Mouse (Mus musculus): ENCODE measurements around the gene Hmgb1. TPM values are rescaled to one million over a fixed set of nuclear protein-coding genes. Genes with fewer than 3 reads are reported as not detected.

Hmgb1 gene
- polyA plus RNA-seq, 1 experiment from 2014 or later: 1,034 TPM

- Histone ChIP-seq H3K9me3 (replicated peaks) (no peaks in the 10 kb centered on the region), H3K9ac (peak overlapping the region; percentile 50), H3K36me3 (peaks cover 11% of the 10 kb centered on the region), H3K4me1 (peaks cover 14% of the 10 kb centered on the region), H3K4me2 (replicated peaks) (peak overlapping the region; percentile 66), H3K27ac (replicated peaks) (peak overlapping the region; percentile 89), H3K27me3 (no peaks in the 10 kb centered on the region), H3K4me3 (replicated peaks) (peak overlapping the region; percentile 71)
- ATAC-seq (ENCODE audit: insufficient number of reproducible peaks, low FRiP score, low TSS enrichment, low read depth): peak; percentile 4; the same call in 1 of the 2 replicates
- WGBS: under 1% methylated on average over 20 of the region's 20 CpGs
These were observed 526 bp upstream of the Hmgb1 start for GRCm38 (mm10) chr5:149184844-149185186.

GRCm38 (mm10) chr5:149183721-149184103, 577 bp downstream of the Hmgb1 start:
- peak; percentile 41 for ATAC-seq (ENCODE audit: insufficient number of reproducible peaks, low FRiP score, low TSS enrichment, low read depth)
- no peaks in the 10 kb centered on the region for H3K27me3 ChIP-seq
- H3K27ac ChIP-seq (replicated peaks): peak overlapping the region; percentile 99
- H3K4me3 ChIP-seq (replicated peaks): peak overlapping the region; percentile 71
- H3K4me2 ChIP-seq (replicated peaks): peak overlapping the region; percentile 51
- no peaks in the 10 kb centered on the region for H3K9me3 ChIP-seq (replicated peaks)
- H3K4me1 ChIP-seq: peaks cover 14% of the 10 kb centered on the region
- 0% methylated on average over 13 of the region's 13 CpGs for WGBS
- H3K9ac ChIP-seq: peak overlapping the region; percentile 80
- H3K36me3 ChIP-seq: no peaks in the 10 kb centered on the region

- peak overlapping the region; percentile 51 for H3K4me2 ChIP-seq (replicated peaks)
- no peak for ATAC-seq (ENCODE audit: insufficient number of reproducible peaks, low FRiP score, low TSS enrichment, low read depth)
- no peaks in the 10 kb centered on the region for H3K36me3 ChIP-seq
- H3K9me3 ChIP-seq (replicated peaks): no peaks in the 10 kb centered on the region
- peak overlapping the region; percentile 99 for H3K27ac ChIP-seq (replicated peaks)
- 45% methylated on average over 1 of the region's 1 CpGs for WGBS
- no peak overlapping the region for H3K9ac ChIP-seq
- peak overlapping the region; percentile 71 for H3K4me3 ChIP-seq (replicated peaks)
- peaks cover 14% of the 10 kb centered on the region for H3K4me1 ChIP-seq
- no peaks in the 10 kb centered on the region for H3K27me3 ChIP-seq
These were observed 1.2 kb downstream of the Hmgb1 start for GRCm38 (mm10) chr5:149183122-149183521.

- Histone ChIP-seq H3K4me1 (peaks cover 14% of the 10 kb centered on the region), H3K27ac (replicated peaks) (no peak overlapping the region), H3K9ac (no peak overlapping the region), H3K4me3 (replicated peaks) (no peak overlapping the region), H3K9me3 (replicated peaks) (no peaks in the 10 kb centered on the region), H3K4me2 (replicated peaks) (no peak overlapping the region), H3K36me3 (no peaks in the 10 kb centered on the region), H3K27me3 (no peaks in the 10 kb centered on the region)
- 75% methylated on average over 5 of the region's 5 CpGs for WGBS
- ATAC-seq (ENCODE audit: insufficient number of reproducible peaks, low FRiP score, low TSS enrichment, low read depth): no peak
These were observed 2.0 kb downstream of the Hmgb1 start for GRCm38 (mm10) chr5:149182186-149182870.

GRCm38 (mm10) chr5:149179826-149180225, 4.5 kb downstream of the Hmgb1 start:
- ATAC-seq (ENCODE audit: insufficient number of reproducible peaks, low FRiP score, low TSS enrichment, low read depth): no peak
- 72% methylated on average over 3 of the region's 3 CpGs for WGBS

GRCm38 (mm10) chr5:149178095-149178494, 6.2 kb downstream of the Hmgb1 start:
- Histone ChIP-seq H3K9ac (no peak overlapping the region), H3K4me3 (replicated peaks) (no peak overlapping the region), H3K27ac (replicated peaks) (no peak overlapping the region), H3K27me3 (no peaks in the 10 kb centered on the region), H3K4me1 (no peaks in the 10 kb centered on the region), H3K9me3 (replicated peaks) (no peaks in the 10 kb centered on the region), H3K4me2 (replicated peaks) (no peak overlapping the region), H3K36me3 (no peaks in the 10 kb centered on the region)
- ATAC-seq (ENCODE audit: insufficient number of reproducible peaks, low FRiP score, low TSS enrichment, low read depth): no peak
- 57% methylated on average over 5 of the region's 5 CpGs for WGBS

More at GRCm38 (mm10) chr5:149179826-149180225, 4.5 kb downstream of the Hmgb1 start:
- H3K9ac ChIP-seq: no peak overlapping the region
- H3K27me3 ChIP-seq: no peaks in the 10 kb centered on the region
- no peaks in the 10 kb centered on the region for H3K4me1 ChIP-seq
- H3K9me3 ChIP-seq (replicated peaks): no peaks in the 10 kb centered on the region
- no peak overlapping the region for H3K27ac ChIP-seq (replicated peaks)
- H3K4me2 ChIP-seq (replicated peaks): no peak overlapping the region
- H3K36me3 ChIP-seq: no peaks in the 10 kb centered on the region
- no peak overlapping the region for H3K4me3 ChIP-seq (replicated peaks)

- no peaks in the 10 kb centered on the region for H3K36me3 ChIP-seq
- H3K4me2 ChIP-seq (replicated peaks): no peak overlapping the region
- WGBS: 86% methylated on average over 6 of the region's 6 CpGs
- H3K9me3 ChIP-seq (replicated peaks): no peaks in the 10 kb centered on the region
- no peak overlapping the region for H3K9ac ChIP-seq
- no peak overlapping the region for H3K4me3 ChIP-seq (replicated peaks)
- 0 out of 2 replicates have a peak, but pooled peaks cover 2% of the 10 kb centered on the region for H3K4me1 ChIP-seq
- H3K27me3 ChIP-seq: no peaks in the 10 kb centered on the region
- no peak for ATAC-seq (ENCODE audit: insufficient number of reproducible peaks, low FRiP score, low TSS enrichment, low read depth)
- no peak overlapping the region for H3K27ac ChIP-seq (replicated peaks)
These were observed 8.6 kb downstream of the Hmgb1 start for GRCm38 (mm10) chr5:149175736-149176135.

- H3K36me3 ChIP-seq: no peaks in the 10 kb centered on the region
- 0 out of 2 replicates have a peak, but pooled peaks cover 2% of the 10 kb centered on the region for H3K4me1 ChIP-seq
- H3K9me3 ChIP-seq (replicated peaks): no peaks in the 10 kb centered on the region
- no peak overlapping the region for H3K4me2 ChIP-seq (replicated peaks)
- WGBS: 85% methylated on average over 7 of the region's 7 CpGs
- no peak overlapping the region for H3K27ac ChIP-seq (replicated peaks)
- H3K4me3 ChIP-seq (replicated peaks): no peak overlapping the region
- H3K27me3 ChIP-seq: no peaks in the 10 kb centered on the region
- no peak for ATAC-seq (ENCODE audit: insufficient number of reproducible peaks, low FRiP score, low TSS enrichment, low read depth)
- no peak overlapping the region for H3K9ac ChIP-seq
These were observed 9.8 kb downstream of the Hmgb1 start for GRCm38 (mm10) chr5:149174527-149174926.

- ATAC-seq (ENCODE audit: insufficient number of reproducible peaks, low FRiP score, low TSS enrichment, low read depth): no peak
- WGBS: 47% methylated on average over 10 of the region's 10 CpGs
- H3K4me3 ChIP-seq (replicated peaks): no peak overlapping the region
These were observed 12.0 kb downstream of the Hmgb1 start for GRCm38 (mm10) chr5:149172246-149172645.

GRCm38 (mm10) chr5:149170841-149171588, 13.3 kb downstream of the Hmgb1 start:
- Histone ChIP-seq H3K27ac (replicated peaks) (no peak overlapping the region), H3K9me3 (replicated peaks) (no peaks in the 10 kb centered on the region), H3K36me3 (no peaks in the 10 kb centered on the region), H3K4me1 (0 out of 2 replicates have a peak, but pooled peaks cover 2% of the 10 kb centered on the region), H3K27me3 (no peaks in the 10 kb centered on the region), H3K4me3 (replicated peaks) (no peak overlapping the region), H3K9ac (no peak overlapping the region), H3K4me2 (replicated peaks) (no peak overlapping the region)
- ATAC-seq (ENCODE audit: insufficient number of reproducible peaks, low FRiP score, low TSS enrichment, low read depth): no peak
- 54% methylated on average over 8 of the region's 8 CpGs for WGBS

More at GRCm38 (mm10) chr5:149172246-149172645, 12.0 kb downstream of the Hmgb1 start:
- 0 out of 2 replicates have a peak, but pooled peaks cover 2% of the 10 kb centered on the region for H3K4me1 ChIP-seq
- H3K9me3 ChIP-seq (replicated peaks): no peaks in the 10 kb centered on the region
- H3K36me3 ChIP-seq: no peaks in the 10 kb centered on the region
- no peak overlapping the region for H3K4me2 ChIP-seq (replicated peaks)
- H3K27ac ChIP-seq (replicated peaks): no peak overlapping the region
- H3K27me3 ChIP-seq: no peaks in the 10 kb centered on the region
- no peak overlapping the region for H3K9ac ChIP-seq

GRCm38 (mm10) chr5:149168816-149169215, 15.5 kb downstream of the Hmgb1 start:
- Histone ChIP-seq H3K9ac (no peak overlapping the region), H3K9me3 (replicated peaks) (no peaks in the 10 kb centered on the region), H3K27me3 (no peaks in the 10 kb centered on the region), H3K27ac (replicated peaks) (no peak overlapping the region), H3K36me3 (no peaks in the 10 kb centered on the region), H3K4me1 (0 out of 2 replicates have a peak, but pooled peaks cover 2% of the 10 kb centered on the region), H3K4me3 (replicated peaks) (no peak overlapping the region), H3K4me2 (replicated peaks) (no peak overlapping the region)
- WGBS: 70% methylated on average over 9 of the region's 9 CpGs
- ATAC-seq (ENCODE audit: insufficient number of reproducible peaks, low FRiP score, low TSS enrichment, low read depth): no peak
